Mouse (Mus musculus) brain, embryonic 14.5 days (tissue): ENCODE results near the gene Klf9. TPM values are rescaled to one million over a fixed set of nuclear protein-coding genes. Genes with fewer than 3 reads are reported as not detected.

ENCODE experiments used
- DNase-seq: peaks from one replicate; pipeline ENCODE4 v3.0.0-alpha.2; 2011; ENCODE audit warnings: low read depth
- CTCF ChIP-seq: fragments of 200-500 bp; IDR thresholded peaks from 2 replicates; pipeline ENCODE4 v1.5.1; 2012; ENCODE audit warnings: inconsistent platforms, mild to moderate bottlenecking, moderate library complexity, borderline replicate concordance; ENCODE audit not compliant: insufficient read depth, insufficient read length; ENCODE audit errors: extremely low read depth
- POLR2A ChIP-seq: fragments of 200-500 bp; IDR thresholded peaks from 2 replicates; pipeline ENCODE4 v1.6.1; 2012; ENCODE audit warnings: mild to moderate bottlenecking, inconsistent platforms, borderline replicate concordance; ENCODE audit not compliant: poor library complexity, insufficient read depth, insufficient read length, severe bottlenecking; ENCODE audit errors: extremely low read depth
- polyA plus RNA-seq: library from polyadenylated mRNA; depleted of rRNA; stranded (reverse); fragments of >200 nt; gene quantifications from 2 replicates; pipeline ENCODE4 v1.2.3, GENCODE M21; 2012

The Klf9 gene
- polyA plus RNA-seq, 1 experiment: 1.6 TPM

- TF ChIP-seq CTCF: no peak
- no peak for TF ChIP-seq POLR2A
- DNase-seq: no peak
These were observed 28.6 kb downstream of the Klf9 start for GRCm38 (mm10) chr19:23169659-23170050.

GRCm38 (mm10) chr19:23170476-23170875, 29.4 kb downstream of the Klf9 start:
- peak; percentile 41 for DNase-seq
- no peak for TF ChIP-seq CTCF
- no peak for TF ChIP-seq POLR2A

- TF ChIP-seq POLR2A (no peak), CTCF (no peak)
- no peak for DNase-seq
These were observed 30.1 kb downstream of the Klf9 start for GRCm38 (mm10) chr19:23171136-23171535.

- TF ChIP-seq POLR2A (no peak), CTCF (no peak)
- DNase-seq: no peak
These were observed 34.1 kb downstream of the Klf9 start for GRCm38 (mm10) chr19:23175090-23175489.

GRCm38 (mm10) chr19:23175511-23175910, 34.5 kb downstream of the Klf9 start:
- no peak for DNase-seq
- TF ChIP-seq POLR2A (no peak), CTCF (no peak)

GRCm38 (mm10) chr19:23178533-23178932, 37.5 kb downstream of the Klf9 start:
- no peak for TF ChIP-seq CTCF
- no peak for TF ChIP-seq POLR2A
- DNase-seq: no peak

- no peak for DNase-seq
- TF ChIP-seq POLR2A: no peak
- TF ChIP-seq CTCF: no peak
These were observed 42.5 kb downstream of the Klf9 start for GRCm38 (mm10) chr19:23183493-23183892.

GRCm38 (mm10) chr19:23184068-23184467, 43.0 kb downstream of the Klf9 start:
- no peak for TF ChIP-seq CTCF
- TF ChIP-seq POLR2A: no peak
- no peak for DNase-seq

GRCm38 (mm10) chr19:23187732-23188131, 46.7 kb downstream of the Klf9 start:
- TF ChIP-seq CTCF (no peak), POLR2A (no peak)

GRCm38 (mm10) chr19:23188986-23189385, 48.0 kb downstream of the Klf9 start:
- TF ChIP-seq CTCF (no peak), POLR2A (no peak)
- DNase-seq: no peak

More at GRCm38 (mm10) chr19:23187732-23188131, 46.7 kb downstream of the Klf9 start:
- peak; percentile 25 for DNase-seq

- DNase-seq: no peak
- TF ChIP-seq POLR2A (no peak), CTCF (no peak)
These were observed 48.7 kb downstream of the Klf9 start for GRCm38 (mm10) chr19:23189744-23190143.

- TF ChIP-seq CTCF (no peak), POLR2A (no peak)
- no peak for DNase-seq
These were observed 50.5 kb downstream of the Klf9 start for GRCm38 (mm10) chr19:23191486-23191885.
